Mouse (Mus musculus) embryonic facial prominence, embryonic 11.5 days (tissue): ENCODE results near the gene Milr1. TPM values are rescaled to one million over a fixed set of nuclear protein-coding genes. Genes with fewer than 3 reads are reported as not detected.

ENCODE experiments used
- ATAC-seq: fragments of 200-750 bp; cut with Nextera tagmentation; replicated peaks from 2 replicates; pipeline ENCODE4 v1.8.0; 2017; ENCODE audit warnings: low read depth; ENCODE audit not compliant: insufficient number of reproducible peaks, low FRiP score, low TSS enrichment
- DNase-seq: peaks from one replicate; pipeline ENCODE4 v3.0.0-alpha.2; 2015; ENCODE audit warnings: low spot score
- H3K27ac ChIP-seq: fragments of 300-500 bp; sonication (generic); replicated peaks from 2 replicates; pipeline ENCODE4 v1.5.1; 2014; ENCODE audit warnings: mild to moderate bottlenecking, low read depth, low read length, control low read depth
- H3K27me3 ChIP-seq: fragments of 300-500 bp; sonication (generic); 2 replicates; pipeline ENCODE4 v1.6.1; 2014; ENCODE audit warnings: mild to moderate bottlenecking, low read length, moderate library complexity, mixed read lengths; ENCODE audit not compliant: control insufficient read depth, insufficient read depth
- H3K36me3 ChIP-seq: fragments of 300-500 bp; sonication (generic); replicated peaks from 2 replicates; pipeline ENCODE4 v1.6.1; 2014; ENCODE audit warnings: low read depth, mild to moderate bottlenecking, low read length, moderate library complexity, mixed read lengths; ENCODE audit not compliant: control insufficient read depth, insufficient read depth
- H3K4me1 ChIP-seq: fragments of 300-500 bp; sonication (generic); 2 replicates; pipeline ENCODE4 v1.6.1; 2014; ENCODE audit warnings: low read length, mixed read lengths; ENCODE audit not compliant: control insufficient read depth, insufficient read depth
- H3K4me2 ChIP-seq: fragments of 300-500 bp; sonication (generic); 2 replicates; pipeline ENCODE4 v1.6.1; 2014; ENCODE audit warnings: low read depth, mild to moderate bottlenecking, control low read depth, low read length, moderate library complexity
- H3K4me3 ChIP-seq: fragments of 300-500 bp; sonication (generic); 2 replicates; pipeline ENCODE4 v1.5.1; 2014; ENCODE audit warnings: low read depth, low read length, control low read depth
- H3K9ac ChIP-seq: fragments of 300-500 bp; sonication (generic); replicated peaks from 2 replicates; pipeline ENCODE4 v1.6.1; 2014; ENCODE audit warnings: mild to moderate bottlenecking, control low read depth, low read length
- H3K9me3 ChIP-seq: fragments of 300-500 bp; sonication (generic); replicated peaks from 2 replicates; pipeline ENCODE4 v1.6.1; 2016; ENCODE audit warnings: mild to moderate bottlenecking, low read length, inconsistent platforms, mixed read lengths; ENCODE audit not compliant: control insufficient read depth
- WGBS: fragments of 180-500 bp; shearing (Covaris S2); extraction: QIAGEN DNeasy Blood & Tissue Kit; methylation state at CpG from one replicate; pipeline ENCODE4 v1.1.7; 2014; 5-methylcytosine and 5-hydroxymethylcytosine counted together
- polyA plus RNA-seq: library from polyadenylated mRNA; unstranded; fragments of >200 nt; fragmentation: Nextera tagmentation; extraction: Ambion mirVana; gene quantifications from 2 replicates; pipeline ENCODE4 v1.2.1, GENCODE M21; 2014

The Milr1 gene
- polyA plus RNA-seq, 1 experiment from 2014 or later, result 0.94 TPM

DNA sequence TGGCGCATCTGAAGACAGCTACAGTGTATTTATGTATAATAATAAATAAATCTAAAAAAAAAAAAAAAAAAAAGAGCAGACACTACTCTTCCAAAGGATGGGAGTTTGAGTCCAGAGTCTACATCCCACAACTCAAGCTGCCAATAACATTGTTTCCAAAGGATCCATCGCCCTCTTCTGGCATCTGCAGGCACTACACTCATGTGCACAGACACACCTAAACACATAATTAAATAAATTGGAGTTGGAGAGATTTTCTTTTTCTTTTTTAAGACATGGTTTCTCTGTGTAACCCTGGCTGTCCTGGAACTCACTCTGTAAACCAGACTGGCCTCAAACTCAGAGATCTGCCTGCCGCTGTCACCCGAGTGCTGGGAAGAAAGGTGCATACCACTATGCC is 16.5 kb downstream of the Milr1 start:
- H3K36me3 ChIP-seq, result peaks cover 13% of the 10 kb centered on the region
- no peak overlapping the region for H3K4me2 ChIP-seq
- 91% methylated on average over 4 of the region's 4 CpGs for WGBS
- ATAC-seq (no peak), DNase-seq (no peak)
- H3K4me3 ChIP-seq, result no peak overlapping the region
- H3K27ac ChIP-seq, result no peak overlapping the region
- H3K4me1 ChIP-seq, result no peaks in the 10 kb centered on the region
- no peak overlapping the region for H3K9ac ChIP-seq
- H3K27me3 ChIP-seq, result no peaks in the 10 kb centered on the region
- no peaks in the 10 kb centered on the region for H3K9me3 ChIP-seq

DNA sequence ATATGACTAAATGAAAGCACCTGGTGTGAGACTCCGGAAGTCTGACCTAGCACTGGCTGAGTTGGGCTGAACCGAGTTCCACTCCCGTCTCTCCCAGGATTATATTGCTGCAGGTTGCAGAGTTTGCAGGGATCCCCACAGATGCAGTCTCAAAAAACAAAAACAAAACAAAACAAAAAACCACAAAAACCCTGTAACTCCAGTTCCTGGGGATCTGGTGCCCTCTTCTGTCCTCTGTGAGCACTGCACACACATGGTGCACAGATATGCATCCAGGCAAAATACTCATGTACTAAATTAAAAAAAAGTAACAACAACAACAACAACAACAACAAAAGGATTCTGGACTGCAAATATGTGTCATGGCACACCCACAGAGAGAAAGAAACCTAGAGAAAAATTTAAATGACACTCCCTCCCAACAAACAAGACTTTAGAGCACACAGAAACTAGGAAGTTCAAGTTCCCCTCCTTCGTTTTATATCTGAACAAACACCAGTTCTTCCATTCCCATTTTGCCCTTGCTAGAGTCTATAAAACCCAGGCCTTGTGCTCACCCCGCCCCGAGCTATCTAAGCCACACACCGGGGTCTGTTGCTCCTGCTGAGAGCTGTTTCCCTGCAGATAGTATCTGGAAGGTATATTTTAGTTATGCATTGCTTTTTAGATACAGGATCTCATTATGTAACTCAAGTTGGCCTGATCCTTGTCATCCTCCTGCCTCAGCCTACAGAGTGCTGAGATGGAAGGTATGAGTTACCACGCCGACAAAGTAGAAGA is 19.4 kb downstream of the Milr1 start:
- Histone ChIP-seq H3K4me3 (no peak overlapping the region), H3K9me3 (no peaks in the 10 kb centered on the region), H3K27ac (no peak overlapping the region), H3K4me2 (no peak overlapping the region), H3K36me3 (peaks cover 13% of the 10 kb centered on the region), H3K9ac (no peak overlapping the region), H3K4me1 (no peaks in the 10 kb centered on the region), H3K27me3 (no peaks in the 10 kb centered on the region)
- ATAC-seq (no peak), DNase-seq (peak; percentile 42)
- WGBS, result 96% methylated on average over 9 of the region's 9 CpGs

DNA sequence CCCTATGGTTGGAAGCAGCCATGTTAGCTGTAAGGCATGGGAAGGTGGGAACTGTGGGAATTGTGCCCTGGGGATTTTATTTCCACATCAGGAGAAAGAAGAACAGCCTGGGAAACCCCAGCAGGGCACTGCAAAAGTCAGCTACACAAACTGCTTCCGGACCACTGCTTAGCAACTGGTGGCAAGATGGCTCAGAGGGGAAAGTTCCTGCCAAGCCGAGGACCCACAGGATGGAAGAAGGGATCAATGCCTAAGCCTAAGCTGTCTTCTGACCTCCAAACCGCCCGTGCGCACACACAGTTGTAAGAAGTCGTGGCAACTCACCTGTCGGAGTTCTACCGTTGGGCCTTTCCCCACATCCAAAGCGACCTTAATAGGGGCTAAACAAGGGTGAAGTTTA is 22.0 kb downstream of the Milr1 start:
- Histone ChIP-seq H3K9ac (no peak overlapping the region), H3K27ac (no peak overlapping the region), H3K27me3 (no peaks in the 10 kb centered on the region), H3K36me3 (peaks cover 8% of the 10 kb centered on the region), H3K4me2 (no peak overlapping the region), H3K4me3 (no peak overlapping the region), H3K4me1 (no peaks in the 10 kb centered on the region), H3K9me3 (no peaks in the 10 kb centered on the region)
- WGBS, result 93% methylated on average over 9 of the region's 9 CpGs
- no peak for DNase-seq
- ATAC-seq, result no peak

DNA sequence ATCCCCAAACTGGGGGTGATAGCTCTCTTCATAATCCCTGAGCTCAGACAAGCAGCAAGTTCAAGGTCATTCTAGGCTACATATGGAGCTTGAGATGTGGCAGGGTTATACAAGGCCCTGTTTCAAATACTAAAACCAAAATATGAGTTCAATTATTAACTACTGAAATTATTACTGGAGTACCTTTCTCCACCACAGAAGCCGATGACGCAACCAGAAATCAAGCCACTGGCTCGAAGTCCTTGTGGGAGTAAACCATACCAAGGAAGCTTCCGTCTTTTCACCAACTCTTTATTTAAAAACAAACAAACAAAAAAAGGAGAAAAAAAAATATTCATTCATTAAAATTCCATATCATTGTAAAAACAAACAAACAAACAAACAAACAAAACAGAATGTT is 25.9 kb downstream of the Milr1 start:
- no peaks in the 10 kb centered on the region for H3K36me3 ChIP-seq

DNA sequence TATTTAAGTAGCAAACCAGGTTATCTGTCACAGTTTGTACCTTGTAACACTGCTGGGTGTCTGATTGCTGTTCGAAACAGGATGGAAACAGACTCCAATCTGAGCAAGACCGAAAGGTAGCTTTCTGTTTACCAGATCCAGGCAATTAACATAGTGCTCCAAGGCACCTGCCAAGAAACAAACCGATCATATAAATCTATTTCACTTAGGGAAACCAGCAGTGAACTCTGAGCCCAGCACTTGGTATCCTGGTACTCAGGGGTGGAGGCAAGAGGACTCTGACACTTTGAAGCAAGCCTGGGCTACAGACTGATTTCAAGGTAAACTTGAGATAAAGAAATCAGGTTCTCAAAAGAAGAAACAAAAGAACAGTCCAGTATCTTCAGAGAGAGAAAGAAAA is 26.4 kb downstream of the Milr1 start:
- ATAC-seq (no peak), DNase-seq (no peak)
- Histone ChIP-seq H3K27ac (no peak overlapping the region), H3K36me3 (no peaks in the 10 kb centered on the region; the same call in 1 of the 2 replicates), H3K4me3 (no peak overlapping the region), H3K4me1 (no peaks in the 10 kb centered on the region), H3K9me3 (no peaks in the 10 kb centered on the region), H3K4me2 (no peak overlapping the region), H3K9ac (no peak overlapping the region), H3K27me3 (no peaks in the 10 kb centered on the region)
- 94% methylated on average over 3 of the region's 3 CpGs for WGBS

More for the DNA sequence above, 25.9 kb downstream of the Milr1 start:
- Histone ChIP-seq H3K27ac (no peak overlapping the region), H3K4me3 (no peak overlapping the region), H3K4me1 (no peaks in the 10 kb centered on the region), H3K4me2 (no peak overlapping the region), H3K27me3 (no peaks in the 10 kb centered on the region), H3K9me3 (no peaks in the 10 kb centered on the region), H3K9ac (no peak overlapping the region)
- ATAC-seq, result no peak
- no peak for DNase-seq
- 96% methylated on average over 4 of the region's 4 CpGs for WGBS

DNA sequence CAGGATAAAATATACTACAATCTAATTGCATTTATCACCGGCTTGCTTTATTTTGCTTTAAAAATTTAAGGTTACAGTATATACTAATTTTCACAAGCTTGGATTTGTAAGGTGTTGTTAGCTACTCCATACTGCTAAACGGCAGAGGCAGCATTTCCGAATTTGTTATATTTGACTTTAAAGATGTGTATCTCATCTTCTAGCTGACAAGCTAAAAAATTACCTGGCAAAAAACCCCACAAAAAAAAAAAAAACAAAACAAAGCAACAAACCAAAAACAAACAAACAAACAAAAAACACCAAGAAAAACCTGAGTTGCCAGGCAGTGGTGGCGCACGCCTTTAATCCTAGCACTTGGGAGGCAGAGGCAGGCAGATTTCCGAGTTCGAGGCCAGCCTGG is 27.1 kb downstream of the Milr1 start:
- DNase-seq (no peak), ATAC-seq (no peak)
- Histone ChIP-seq H3K9me3 (no peaks in the 10 kb centered on the region), H3K36me3 (no peaks in the 10 kb centered on the region; the same call in 1 of the 2 replicates), H3K4me2 (no peak overlapping the region), H3K27me3 (no peaks in the 10 kb centered on the region), H3K27ac (no peak overlapping the region), H3K9ac (no peak overlapping the region), H3K4me1 (no peaks in the 10 kb centered on the region), H3K4me3 (no peak overlapping the region)
- WGBS, result 94% methylated on average over 7 of the region's 7 CpGs

DNA sequence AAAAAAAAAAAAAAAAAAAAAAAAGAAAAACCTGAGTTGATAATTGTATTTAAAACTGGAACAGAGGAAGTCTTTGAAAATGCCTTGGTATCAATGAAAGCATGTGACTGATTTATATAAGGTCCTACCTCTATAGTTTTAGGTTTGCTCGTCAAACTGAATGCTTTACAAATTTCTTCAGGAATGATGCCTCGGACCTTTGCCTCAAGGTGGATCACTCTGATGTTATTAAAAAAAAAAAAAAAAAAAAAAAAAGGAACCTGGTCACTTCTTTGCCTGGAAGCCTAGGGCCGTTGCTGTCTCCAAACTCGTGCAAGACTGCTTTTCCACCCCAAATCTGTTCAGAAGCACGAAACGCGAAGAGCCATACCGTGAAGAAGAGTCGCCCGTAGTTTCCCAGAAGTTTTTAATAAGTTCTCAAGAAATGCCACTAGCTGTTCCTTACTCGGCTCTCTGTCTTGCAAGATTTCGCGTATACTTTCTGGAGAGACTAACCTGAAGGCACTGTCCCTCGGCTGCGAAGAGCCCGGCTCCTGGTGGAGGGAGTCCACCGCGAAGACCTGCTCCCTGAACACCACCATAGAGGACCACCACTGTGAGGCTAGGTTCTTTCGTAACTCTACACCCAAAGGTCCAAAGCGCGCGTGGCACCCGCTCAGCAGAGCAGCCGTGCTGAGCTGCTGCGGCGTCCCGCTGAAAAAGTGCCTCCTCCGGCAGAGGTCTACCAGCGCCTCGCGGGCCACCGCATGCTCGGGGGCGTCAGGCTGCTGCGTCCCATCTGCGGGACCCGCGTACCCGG is 27.8 kb downstream of the Milr1 start:
- Histone ChIP-seq H3K36me3 (peaks cover 3% of the 10 kb centered on the region; the same call in 1 of the 2 replicates), H3K9me3 (no peaks in the 10 kb centered on the region), H3K27me3 (no peaks in the 10 kb centered on the region), H3K9ac (peak overlapping the region; percentile 91), H3K27ac (peak overlapping the region; percentile 91), H3K4me3 (peak overlapping the region; percentile 76), H3K4me1 (no peaks in the 10 kb centered on the region), H3K4me2 (peak overlapping the region; percentile 87)
- 2% methylated on average over 39 of the region's 39 CpGs for WGBS
- ATAC-seq, result peak; percentile 82
- DNase-seq, result no peak
